Mouse (Mus musculus) bone marrow macrophage, adult 2 months (primary cell): ENCODE results near the gene Sema3c.

Experiments used
- CTCF ChIP-seq: IDR thresholded peaks from 2 replicates; pipeline ENCODE4 v1.5.1; 2012; ENCODE audit warnings: low read depth, mild to moderate bottlenecking, low read length, moderate library complexity
- POLR2A ChIP-seq: IDR thresholded peaks from 2 replicates; pipeline ENCODE4 v1.6.1; 2012; ENCODE audit warnings: mild to moderate bottlenecking, low read depth, low read length, borderline replicate concordance

- TF ChIP-seq CTCF = no peak
- no peak for TF ChIP-seq POLR2A
These were observed 46.5 kb downstream of the Sema3c start for GRCm38 (mm10) chr5:17620619-17621018.
